Mouse (Mus musculus): ENCODE measurements around the gene Nfu1. TPM values are rescaled to one million over a fixed set of nuclear protein-coding genes. Genes with fewer than 3 reads are reported as not detected.

Nfu1 gene
- polyA plus RNA-seq, 1 experiment from 2014 or later: 83.2 TPM

- H3K27ac ChIP-seq (ENCODE audit: low read depth, low read length): no peak overlapping the region
- no peaks in the 10 kb centered on the region for H3K36me3 ChIP-seq (ENCODE audit: control insufficient read depth, insufficient read depth, low read length)
- no peak overlapping the region for H3K9ac ChIP-seq (ENCODE audit: low read length)
- no peak for DNase-seq (ENCODE audit: low spot score)
- H3K4me2 ChIP-seq (ENCODE audit: low read depth): no peak overlapping the region
- no peaks in the 10 kb centered on the region for H3K27me3 ChIP-seq (ENCODE audit: control insufficient read depth, insufficient read depth, low read length)
- no peaks in the 10 kb centered on the region for H3K4me1 ChIP-seq (ENCODE audit: control insufficient read depth, insufficient read depth, low read length)
- no peak for ATAC-seq (ENCODE audit: insufficient read depth, low FRiP score, low TSS enrichment)
- H3K9me3 ChIP-seq (ENCODE audit: control insufficient read depth, low read length): no peaks in the 10 kb centered on the region
- WGBS: 90% methylated on average over 3 of the region's 3 CpGs
- no peak overlapping the region for H3K4me3 ChIP-seq (ENCODE audit: low read depth, low read length)
Measured at GRCm38 (mm10) chr6:87034395-87034794, 25.4 kb downstream of the Nfu1 start.

DNA sequence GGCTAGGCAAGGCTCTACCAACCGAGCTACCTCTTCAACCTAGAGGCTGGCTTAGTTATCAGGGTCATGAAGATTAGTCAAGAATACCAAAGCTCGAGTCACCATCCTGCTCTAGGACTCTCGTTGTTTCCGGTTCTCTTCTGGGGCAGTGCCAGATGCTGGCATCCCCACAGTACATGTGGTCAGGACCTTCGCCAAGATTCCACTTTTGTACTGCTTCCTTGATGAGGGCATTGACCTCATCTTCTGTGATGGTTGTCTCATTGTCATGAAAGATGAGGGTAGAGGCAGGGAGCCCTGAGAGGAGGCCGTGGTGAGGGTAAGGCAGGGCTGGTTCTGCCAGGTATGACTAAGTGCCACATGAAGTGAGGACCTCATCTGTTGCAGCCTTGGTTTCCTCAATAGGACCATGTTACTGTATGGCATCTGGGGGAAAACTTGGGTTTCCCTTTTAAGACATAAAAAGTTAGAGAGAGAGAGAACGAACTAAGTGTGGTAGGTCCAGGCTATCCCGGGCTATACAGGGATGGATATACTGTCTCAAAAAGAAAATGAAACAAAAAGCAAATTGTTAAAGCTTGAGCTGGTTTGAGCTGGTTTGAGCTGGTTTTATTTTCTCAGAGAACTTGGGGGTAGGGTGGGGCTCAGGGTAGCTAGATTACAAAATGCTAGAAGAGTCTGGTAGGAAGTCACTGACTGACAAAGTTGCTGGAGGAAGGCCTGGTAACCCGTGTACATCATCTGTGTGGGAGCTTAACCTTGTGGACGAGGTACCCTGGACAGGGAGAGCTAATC is 29.0 kb downstream of the Nfu1 start:
- Histone ChIP-seq H3K27ac (ENCODE audit: low read depth, low read length) (no peak overlapping the region), H3K36me3 (ENCODE audit: control insufficient read depth, insufficient read depth, low read length) (no peaks in the 10 kb centered on the region), H3K27me3 (ENCODE audit: control insufficient read depth, insufficient read depth, low read length) (no peaks in the 10 kb centered on the region), H3K4me2 (ENCODE audit: low read depth) (no peak overlapping the region), H3K4me1 (ENCODE audit: control insufficient read depth, insufficient read depth, low read length) (no peaks in the 10 kb centered on the region), H3K9ac (ENCODE audit: low read length) (no peak overlapping the region), H3K4me3 (ENCODE audit: low read depth, low read length) (no peak overlapping the region), H3K9me3 (ENCODE audit: control insufficient read depth, low read length) (no peaks in the 10 kb centered on the region)
- DNase-seq (ENCODE audit: low spot score): no peak
- WGBS: 89% methylated on average over 10 of the region's 10 CpGs
- ATAC-seq (ENCODE audit: insufficient read depth, low FRiP score, low TSS enrichment): no peak

- Histone ChIP-seq H3K9me3 (ENCODE audit: control insufficient read depth, low read length) (no peaks in the 10 kb centered on the region), H3K27ac (ENCODE audit: low read depth, low read length) (no peak overlapping the region), H3K4me1 (ENCODE audit: control insufficient read depth, insufficient read depth, low read length) (peaks cover under 1% of the 10 kb centered on the region; the same call in 1 of the 2 replicates), H3K27me3 (ENCODE audit: control insufficient read depth, insufficient read depth, low read length) (no peaks in the 10 kb centered on the region), H3K9ac (ENCODE audit: low read length) (no peak overlapping the region), H3K4me3 (ENCODE audit: low read depth, low read length) (no peak overlapping the region), H3K4me2 (ENCODE audit: low read depth) (no peak overlapping the region), H3K36me3 (ENCODE audit: control insufficient read depth, insufficient read depth, low read length) (no peaks in the 10 kb centered on the region)
- WGBS: 88% methylated on average over 8 of the region's 8 CpGs
- ATAC-seq (ENCODE audit: insufficient read depth, low FRiP score, low TSS enrichment): no peak
- no peak for DNase-seq (ENCODE audit: low spot score)
Measured at GRCm38 (mm10) chr6:87039161-87039560, 30.1 kb downstream of the Nfu1 start.

GRCm38 (mm10) chr6:87040971-87041370 is 31.9 kb downstream of the Nfu1 start:
- ATAC-seq (ENCODE audit: insufficient read depth, low FRiP score, low TSS enrichment): no peak
- 83% methylated on average over 4 of the region's 4 CpGs for WGBS
- no peak for DNase-seq (ENCODE audit: low spot score)

GRCm38 (mm10) chr6:87041431-87041830 is 32.4 kb downstream of the Nfu1 start:
- peaks cover 3% of the 10 kb centered on the region; the same call in 1 of the 2 replicates for H3K4me1 ChIP-seq (ENCODE audit: control insufficient read depth, insufficient read depth, low read length)
- H3K36me3 ChIP-seq (ENCODE audit: control insufficient read depth, insufficient read depth, low read length): no peaks in the 10 kb centered on the region
- WGBS: 92% methylated on average over 7 of the region's 7 CpGs
- DNase-seq (ENCODE audit: low spot score) (no peak), ATAC-seq (ENCODE audit: insufficient read depth, low FRiP score, low TSS enrichment) (no peak)
- no peaks in the 10 kb centered on the region for H3K27me3 ChIP-seq (ENCODE audit: control insufficient read depth, insufficient read depth, low read length)
- no peaks in the 10 kb centered on the region for H3K9me3 ChIP-seq (ENCODE audit: control insufficient read depth, low read length)
- H3K4me3 ChIP-seq (ENCODE audit: low read depth, low read length): no peak overlapping the region
- H3K9ac ChIP-seq (ENCODE audit: low read length): no peak overlapping the region
- peak overlapping the region; percentile 74; the same call in 1 of the 2 replicates for H3K4me2 ChIP-seq (ENCODE audit: low read depth)
- no peak overlapping the region for H3K27ac ChIP-seq (ENCODE audit: low read depth, low read length)

More at GRCm38 (mm10) chr6:87040971-87041370, 31.9 kb downstream of the Nfu1 start:
- Histone ChIP-seq H3K36me3 (ENCODE audit: control insufficient read depth, insufficient read depth, low read length) (no peaks in the 10 kb centered on the region), H3K27me3 (ENCODE audit: control insufficient read depth, insufficient read depth, low read length) (no peaks in the 10 kb centered on the region), H3K27ac (ENCODE audit: low read depth, low read length) (no peak overlapping the region), H3K4me1 (ENCODE audit: control insufficient read depth, insufficient read depth, low read length) (peaks cover 3% of the 10 kb centered on the region; the same call in 1 of the 2 replicates), H3K9me3 (ENCODE audit: control insufficient read depth, low read length) (no peaks in the 10 kb centered on the region), H3K4me2 (ENCODE audit: low read depth) (no peak overlapping the region), H3K9ac (ENCODE audit: low read length) (no peak overlapping the region), H3K4me3 (ENCODE audit: low read depth, low read length) (no peak overlapping the region)

DNA sequence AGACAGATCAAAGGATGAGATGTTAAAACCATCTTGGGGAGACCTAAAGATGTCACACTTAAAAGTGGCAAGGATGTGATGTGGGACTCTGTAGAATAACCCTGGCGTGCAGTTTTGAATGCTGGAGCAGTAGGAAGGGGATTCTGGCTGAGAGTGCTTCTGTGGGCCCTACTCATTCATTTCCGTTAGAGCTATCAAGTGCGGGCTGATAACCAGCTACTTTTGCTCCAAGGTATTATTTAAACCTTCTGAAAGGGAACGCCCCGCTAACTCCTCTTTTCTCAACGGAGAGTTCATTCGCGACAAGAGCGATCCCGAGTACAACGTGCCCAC is 32.9 kb downstream of the Nfu1 start:
- H3K36me3 ChIP-seq (ENCODE audit: control insufficient read depth, insufficient read depth, low read length): no peaks in the 10 kb centered on the region
- H3K9ac ChIP-seq (ENCODE audit: low read length): peak overlapping the region; percentile 84
- peak overlapping the region; percentile 73 for H3K4me3 ChIP-seq (ENCODE audit: low read depth, low read length)
- 1% methylated on average over 11 of the region's 11 CpGs for WGBS
- H3K27ac ChIP-seq (ENCODE audit: low read depth, low read length): peak overlapping the region; percentile 96
- no peaks in the 10 kb centered on the region for H3K27me3 ChIP-seq (ENCODE audit: control insufficient read depth, insufficient read depth, low read length)
- ATAC-seq (ENCODE audit: insufficient read depth, low FRiP score, low TSS enrichment): no peak
- no peaks in the 10 kb centered on the region for H3K9me3 ChIP-seq (ENCODE audit: control insufficient read depth, low read length)
- peaks cover 3% of the 10 kb centered on the region; the same call in 1 of the 2 replicates for H3K4me1 ChIP-seq (ENCODE audit: control insufficient read depth, insufficient read depth, low read length)
- peak overlapping the region; percentile 74 for H3K4me2 ChIP-seq (ENCODE audit: low read depth)
- no peak for DNase-seq (ENCODE audit: low spot score)

- peak; percentile 96 for DNase-seq (ENCODE audit: low spot score)
- Histone ChIP-seq H3K4me2 (ENCODE audit: low read depth) (peak within 1 kb of the TSS; percentile 74), H3K9ac (ENCODE audit: low read length) (peak within 1 kb of the TSS; percentile 84), H3K36me3 (ENCODE audit: control insufficient read depth, insufficient read depth, low read length) (no peaks in the 10 kb centered on the region), H3K4me3 (ENCODE audit: low read depth, low read length) (peak within 1 kb of the TSS; percentile 73), H3K27me3 (ENCODE audit: control insufficient read depth, insufficient read depth, low read length) (no peaks in the 10 kb centered on the region), H3K9me3 (ENCODE audit: control insufficient read depth, low read length) (no peaks in the 10 kb centered on the region), H3K4me1 (ENCODE audit: control insufficient read depth, insufficient read depth, low read length) (peaks cover 3% of the 10 kb centered on the region; the same call in 1 of the 2 replicates), H3K27ac (ENCODE audit: low read depth, low read length) (peak within 1 kb of the TSS; percentile 96)
- under 1% methylated on average over 68 of the region's 68 CpGs for WGBS
- ATAC-seq (ENCODE audit: insufficient read depth, low FRiP score, low TSS enrichment): peak; percentile 93
Measured at GRCm38 (mm10) chr6:87042337-87043130, 33.5 kb downstream of the Nfu1 start, which contains the start of gene Gfpt1. TSS of gene Gfpt1 (plus strand) at chr6:87042846.

DNA sequence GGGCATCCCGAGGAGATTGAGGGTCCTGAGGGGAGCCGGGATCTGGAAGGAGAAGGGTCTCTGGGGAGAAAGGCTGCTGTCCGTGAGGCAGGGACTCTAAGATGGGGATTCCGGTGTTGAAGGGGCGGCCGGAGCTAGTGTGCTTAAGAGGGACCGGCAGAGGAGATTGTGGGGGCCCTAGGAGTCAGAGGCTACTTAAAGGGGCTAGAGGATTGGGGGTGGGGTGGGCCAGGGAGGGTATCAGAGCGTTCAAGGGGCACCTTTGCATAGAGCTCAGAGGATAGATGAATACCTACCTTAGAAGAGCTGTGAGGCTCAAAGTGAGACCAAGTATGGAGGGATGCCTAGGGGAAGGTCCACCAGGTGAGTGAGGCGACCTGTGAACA is 34.1 kb downstream of the Nfu1 start:
- H3K4me3 ChIP-seq (ENCODE audit: low read depth, low read length): peak overlapping the region; percentile 73
- H3K36me3 ChIP-seq (ENCODE audit: control insufficient read depth, insufficient read depth, low read length): no peaks in the 10 kb centered on the region
- peak overlapping the region; percentile 74 for H3K4me2 ChIP-seq (ENCODE audit: low read depth)
- DNase-seq (ENCODE audit: low spot score): no peak
- ATAC-seq (ENCODE audit: insufficient read depth, low FRiP score, low TSS enrichment): peak; percentile 56
- H3K9me3 ChIP-seq (ENCODE audit: control insufficient read depth, low read length): no peaks in the 10 kb centered on the region
- WGBS: 3% methylated on average over 9 of the region's 9 CpGs
- H3K27ac ChIP-seq (ENCODE audit: low read depth, low read length): peak overlapping the region; percentile 49; the same call in 1 of the 2 replicates
- no peaks in the 10 kb centered on the region for H3K27me3 ChIP-seq (ENCODE audit: control insufficient read depth, insufficient read depth, low read length)
- H3K9ac ChIP-seq (ENCODE audit: low read length): peak overlapping the region; percentile 84
- H3K4me1 ChIP-seq (ENCODE audit: control insufficient read depth, insufficient read depth, low read length): peaks cover 3% of the 10 kb centered on the region; the same call in 1 of the 2 replicates

All from neural tube, embryonic 11.5 days (tissue).